Mouse (Mus musculus): Measurements from ENCODE around the gene Apela.

- TF ChIP-seq CTCF (IDR thresholded peaks at IDR 0.05; ENCODE audit: extremely low read depth, insufficient read depth, insufficient read length, insufficient replicate concordance): no peak
- no peak for TF ChIP-seq POLR2A (IDR thresholded peaks at IDR 0.05; ENCODE audit: low read depth, low read length)
These were observed 29.9 kb upstream of the Apela start for GRCm38 (mm10) chr8:65067031-65067430.

Measured in spleen, adult 2 months (tissue).